Mouse (Mus musculus) c-Kit-negative CD71-positive TER-119-positive erythroid progenitor cells, embryonic 14.5 days (primary cell): Measurements from ENCODE around the gene Snrnp200.
A peak's percentile ranks its signal among the peaks of the same experiment; 100 is the strongest.
"Not testable (repeated sequence)": the region's sequence is repeated elsewhere in the genome, so short reads cannot be mapped to it uniquely, and the experiment has no call there.

Experiments used
- DNase-seq: peaks from one replicate; pipeline ENCODE4 v3.0.0-alpha.2; 2013; ENCODE audit warnings: low read depth, low spot score

The Snrnp200 gene

DNA sequence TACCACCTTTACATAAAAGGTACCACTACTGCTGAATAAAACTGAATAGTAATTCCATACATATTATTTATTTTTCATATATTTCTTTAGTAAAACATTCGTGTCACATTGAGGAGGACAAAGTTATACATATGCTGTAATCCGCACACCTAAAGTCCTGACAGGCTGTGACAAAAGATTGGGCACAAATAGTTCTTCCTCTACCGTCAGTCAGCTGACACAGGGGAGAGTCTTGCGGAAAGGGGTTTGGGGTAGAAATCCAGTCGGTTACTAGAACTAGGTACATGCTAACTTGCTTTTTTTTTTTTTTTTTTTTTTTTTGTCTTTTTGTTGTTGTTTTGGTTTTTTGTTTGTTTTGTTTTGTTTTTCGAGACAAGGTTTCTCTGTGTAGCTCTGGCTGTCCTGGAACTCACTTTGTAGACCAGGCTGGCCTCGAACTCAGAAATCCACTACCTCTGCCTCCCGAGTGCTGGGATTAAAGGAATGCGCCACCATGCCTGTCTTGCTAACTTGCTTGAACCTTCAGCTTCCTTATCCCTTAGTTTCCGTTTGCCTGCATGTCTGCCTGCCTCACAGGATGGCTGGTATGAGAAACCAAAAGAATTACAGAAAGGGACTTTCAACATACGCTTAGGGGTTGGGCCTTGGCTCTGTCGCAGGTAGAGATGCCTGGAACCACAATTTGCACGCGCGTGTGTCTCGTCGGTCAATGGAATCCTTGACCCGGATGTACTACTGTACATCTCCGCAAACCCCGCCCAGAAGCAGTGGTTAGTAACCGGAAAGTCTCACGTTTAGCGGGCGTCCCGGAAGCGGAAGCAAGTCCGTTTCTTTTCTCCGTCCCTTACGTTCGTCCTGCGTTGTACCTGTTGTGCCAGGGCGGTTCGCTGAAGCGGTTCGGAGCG, at the start of gene Snrnp200, which contains the start of gene 1810024B03Rik:
TSS of gene Snrnp200 (plus strand) at position 840 of the 905 bp plus-strand sequence.
TSS of gene 1810024B03Rik (minus strand) at position 734 of the 905 bp plus-strand sequence.
- peak; percentile 91 for DNase-seq

DNA sequence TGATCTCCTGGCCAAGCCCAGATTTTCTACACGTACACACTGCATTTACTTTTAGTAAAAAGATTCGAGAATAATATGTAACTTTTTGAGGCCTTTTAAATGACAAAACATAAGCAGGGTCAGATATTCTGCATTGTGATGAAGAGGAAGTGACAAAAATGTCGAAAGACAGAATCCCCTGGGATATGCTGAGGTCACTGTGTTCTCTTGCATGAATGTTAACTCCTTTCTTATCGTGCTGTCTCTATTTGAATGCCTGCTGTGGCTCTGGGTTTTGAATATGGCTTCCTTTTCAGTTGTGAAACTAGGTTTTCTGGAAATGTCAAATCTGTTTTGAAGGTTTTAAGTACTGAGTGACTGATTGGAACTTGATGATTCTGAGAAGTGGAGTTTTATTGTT, 42.5 kb upstream of the Snrnp200 start:
- DNase-seq, result no peak

DNA sequence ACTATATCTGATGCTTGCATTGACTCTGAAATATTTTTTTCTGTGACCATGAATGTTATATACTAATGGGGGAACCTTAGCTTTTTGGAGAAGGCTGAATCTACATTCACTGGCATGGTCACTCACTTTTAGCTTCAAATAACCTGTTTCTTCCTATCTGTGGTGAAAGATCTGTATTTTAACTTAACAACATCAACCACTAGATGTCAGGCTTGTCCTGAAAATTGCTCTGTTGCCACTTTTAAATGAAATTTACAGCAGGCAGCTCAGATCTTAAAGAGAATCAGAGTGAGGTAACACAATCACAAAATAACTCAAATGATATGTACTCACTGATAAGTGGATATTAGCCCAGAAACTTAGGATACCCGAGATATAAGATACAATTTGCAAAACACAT, 41.9 kb upstream of the Snrnp200 start:
- DNase-seq, result not testable (repeated sequence)

DNA sequence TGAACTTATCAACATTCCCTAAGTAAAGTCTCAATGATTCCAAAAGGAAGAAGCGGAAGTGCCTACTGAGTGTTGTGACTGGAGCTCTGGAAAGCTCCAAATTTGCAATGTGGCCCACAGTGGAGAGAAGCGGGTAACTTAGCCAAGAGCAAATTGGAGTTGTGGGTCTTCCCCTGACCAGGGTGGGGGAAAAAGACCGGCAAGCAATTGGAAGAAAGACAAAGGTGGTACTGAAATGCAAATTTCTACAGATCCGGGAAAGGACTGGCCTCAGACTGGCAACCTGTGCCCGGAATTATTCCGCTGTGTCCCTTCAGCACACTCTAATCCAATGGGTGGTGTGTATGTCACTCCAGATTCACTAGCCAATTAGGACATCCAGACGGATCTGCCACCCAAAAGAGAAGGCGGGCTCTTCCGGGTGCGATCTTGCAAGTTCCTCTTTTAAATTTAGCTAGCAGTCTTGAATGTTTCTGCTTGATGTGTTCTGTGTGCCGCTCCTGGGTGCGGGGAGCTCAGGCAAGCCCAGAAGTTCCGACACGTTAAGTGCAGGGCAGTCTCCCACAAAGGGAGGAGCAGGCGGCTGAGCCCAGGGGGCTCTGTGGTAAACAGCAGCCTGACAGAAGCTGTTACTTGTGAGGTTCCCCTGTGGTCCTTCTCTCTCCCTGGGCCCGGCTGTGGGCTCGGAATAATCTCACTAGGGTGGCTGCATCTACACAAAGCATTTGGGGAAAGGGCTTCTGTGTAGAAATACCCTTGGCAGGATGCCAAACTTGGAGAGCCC, 25.4 kb upstream of the Snrnp200 start:
- peak; percentile 64 for DNase-seq

DNA sequence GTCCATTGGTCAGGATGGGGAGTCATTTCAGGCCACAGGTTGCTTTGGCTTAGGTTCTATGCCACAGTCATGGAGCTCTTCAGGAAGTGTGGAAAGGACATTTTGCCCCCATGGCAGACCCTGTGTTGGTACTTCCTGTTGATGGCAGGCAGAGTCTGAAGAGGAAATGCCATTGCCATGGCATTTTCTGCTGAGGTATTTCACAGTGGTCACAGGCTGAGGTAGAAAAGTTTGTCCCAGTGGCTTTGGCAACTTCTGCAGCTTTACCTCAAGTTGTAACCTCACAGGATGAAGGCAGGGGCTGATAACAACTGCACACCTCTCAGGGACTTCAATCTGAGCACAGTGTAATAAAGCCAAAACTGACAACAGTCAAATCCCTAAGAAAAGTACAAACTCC, 18.6 kb upstream of the Snrnp200 start:
- DNase-seq, result no peak

DNA sequence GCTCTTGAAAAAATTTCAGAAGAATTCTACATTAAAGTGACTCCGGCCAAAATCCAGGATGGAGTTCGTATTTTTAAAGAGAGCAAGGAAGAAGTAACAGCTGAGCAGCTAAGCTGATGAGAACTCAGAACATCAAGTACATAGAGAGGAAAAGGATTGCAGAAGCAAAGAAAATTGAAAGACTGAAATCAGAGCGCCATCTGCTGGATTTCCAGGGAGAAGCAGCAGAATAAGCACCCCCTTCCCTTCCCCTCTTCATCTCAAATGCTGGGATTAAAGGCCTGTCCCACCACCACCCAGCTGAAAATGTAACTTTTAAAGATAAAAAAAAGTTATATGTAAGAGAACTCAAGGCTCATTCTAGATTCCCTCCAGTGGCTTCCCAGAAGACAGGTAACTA, 3.3 kb upstream of the Snrnp200 start:
- peak; percentile 55 for DNase-seq

DNA sequence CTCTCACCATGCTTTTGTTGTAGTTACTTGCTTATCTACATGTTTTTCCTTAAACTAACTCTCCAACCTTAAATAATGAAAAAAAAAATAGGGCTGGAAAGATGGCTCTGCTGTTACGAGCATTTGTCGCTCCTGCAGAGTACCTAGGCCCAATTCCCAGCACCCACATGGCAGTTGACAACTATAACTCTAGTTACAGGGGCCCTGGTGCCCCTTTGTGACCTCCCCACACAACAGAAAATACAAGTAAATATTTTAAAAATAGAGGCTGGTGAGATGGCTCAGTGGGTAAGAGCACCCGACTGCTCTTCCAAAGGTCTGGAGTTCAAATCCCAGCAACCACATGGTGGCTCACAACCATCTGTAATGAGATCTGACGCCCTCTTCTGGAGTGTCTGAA, 2.2 kb upstream of the Snrnp200 start:
- DNase-seq, result not testable (repeated sequence)

DNA sequence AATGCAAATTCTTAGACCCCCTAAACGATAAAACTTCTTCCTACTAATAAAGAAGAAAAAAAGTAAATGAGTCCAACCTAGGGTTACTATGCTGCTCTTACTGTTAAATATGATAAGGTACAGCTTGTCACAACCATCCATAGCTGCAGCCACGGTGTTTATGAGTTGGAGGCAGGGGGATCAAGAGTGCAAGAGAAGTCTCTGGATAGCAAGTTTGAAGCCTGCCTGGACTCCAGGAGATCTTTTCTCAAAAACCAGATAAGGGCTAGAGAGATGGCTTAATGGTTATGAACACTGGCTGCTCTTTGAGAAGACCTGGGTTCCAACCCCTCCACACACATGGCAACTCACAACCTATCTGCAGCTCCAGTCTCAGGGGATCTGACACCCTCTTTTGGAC, 1.3 kb upstream of the Snrnp200 start:
- DNase-seq, result no peak

DNA sequence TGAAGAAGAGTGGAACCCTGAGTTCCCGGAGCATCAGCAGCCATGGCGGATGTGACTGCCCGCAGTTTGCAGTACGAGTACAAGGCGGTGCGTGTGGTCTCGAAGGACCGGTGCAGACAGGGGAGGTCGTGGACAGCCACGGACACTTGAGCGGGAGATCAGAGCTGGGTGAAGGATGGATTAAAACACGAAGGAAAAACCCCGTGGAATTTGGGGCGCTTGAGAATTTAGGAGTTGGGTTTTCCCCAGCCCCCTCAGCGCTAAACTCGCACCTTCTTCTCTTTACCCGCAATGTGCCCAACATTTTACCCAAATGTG, 225 bp downstream of the Snrnp200 start:
- DNase-seq, result no peak

DNA sequence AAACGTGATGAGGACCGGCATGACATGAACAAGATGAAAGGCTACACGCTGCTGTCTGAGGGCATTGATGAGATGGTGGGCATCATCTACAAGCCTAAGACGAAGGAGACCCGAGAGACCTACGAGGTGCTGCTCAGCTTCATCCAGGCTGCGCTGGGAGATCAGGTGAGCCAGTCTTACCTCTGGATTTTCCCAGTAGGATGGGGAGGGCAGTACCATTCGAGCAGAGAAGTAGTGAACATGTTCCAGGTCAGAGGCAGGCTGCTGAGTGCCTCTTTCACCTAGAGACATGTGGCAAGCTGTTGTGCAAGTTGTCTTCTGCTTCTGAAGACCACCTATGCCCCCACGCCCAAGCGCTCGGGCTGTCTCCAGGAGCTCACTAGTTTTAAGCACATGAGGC, 2.5 kb downstream of the Snrnp200 start:
- DNase-seq, result no peak

DNA sequence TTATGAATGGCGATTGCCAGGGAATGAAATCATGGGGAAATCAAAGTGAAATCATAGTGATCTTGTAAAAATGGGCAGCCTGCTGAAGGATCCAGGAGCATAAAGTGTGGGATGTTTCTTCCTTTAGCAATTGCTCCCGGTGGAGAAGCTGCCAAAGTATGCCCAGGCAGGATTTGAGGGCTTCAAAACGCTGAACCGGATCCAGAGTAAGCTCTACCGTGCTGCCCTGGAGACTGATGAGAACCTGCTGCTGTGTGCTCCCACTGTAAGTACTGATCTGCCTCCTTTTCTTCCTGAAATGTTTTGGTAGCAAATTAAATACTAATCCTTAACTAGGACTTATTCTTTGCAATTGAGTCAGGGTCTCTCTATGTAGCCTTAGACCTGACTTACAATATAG, 9.6 kb downstream of the Snrnp200 start:
- DNase-seq, result no peak

DNA sequence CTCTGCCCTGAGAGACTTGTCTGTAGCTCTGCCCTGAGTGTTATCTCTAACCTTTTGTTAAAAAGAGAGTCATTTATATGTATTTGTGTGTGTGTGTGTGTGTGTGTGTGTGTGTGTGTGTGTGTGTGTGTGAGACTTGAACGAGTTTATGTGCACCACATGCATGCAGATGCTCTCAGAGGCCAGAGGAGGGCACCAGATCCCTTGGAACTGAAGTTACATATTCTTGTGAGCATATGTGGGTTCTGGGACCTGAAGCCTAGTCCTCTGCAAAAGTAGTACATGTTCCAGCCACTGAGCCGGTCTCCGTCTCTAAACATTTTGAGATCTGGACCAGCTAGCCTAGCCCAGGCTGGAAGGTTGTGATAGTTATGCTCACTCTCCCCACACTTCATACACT, 17.1 kb downstream of the Snrnp200 start:
- DNase-seq, result no peak

DNA sequence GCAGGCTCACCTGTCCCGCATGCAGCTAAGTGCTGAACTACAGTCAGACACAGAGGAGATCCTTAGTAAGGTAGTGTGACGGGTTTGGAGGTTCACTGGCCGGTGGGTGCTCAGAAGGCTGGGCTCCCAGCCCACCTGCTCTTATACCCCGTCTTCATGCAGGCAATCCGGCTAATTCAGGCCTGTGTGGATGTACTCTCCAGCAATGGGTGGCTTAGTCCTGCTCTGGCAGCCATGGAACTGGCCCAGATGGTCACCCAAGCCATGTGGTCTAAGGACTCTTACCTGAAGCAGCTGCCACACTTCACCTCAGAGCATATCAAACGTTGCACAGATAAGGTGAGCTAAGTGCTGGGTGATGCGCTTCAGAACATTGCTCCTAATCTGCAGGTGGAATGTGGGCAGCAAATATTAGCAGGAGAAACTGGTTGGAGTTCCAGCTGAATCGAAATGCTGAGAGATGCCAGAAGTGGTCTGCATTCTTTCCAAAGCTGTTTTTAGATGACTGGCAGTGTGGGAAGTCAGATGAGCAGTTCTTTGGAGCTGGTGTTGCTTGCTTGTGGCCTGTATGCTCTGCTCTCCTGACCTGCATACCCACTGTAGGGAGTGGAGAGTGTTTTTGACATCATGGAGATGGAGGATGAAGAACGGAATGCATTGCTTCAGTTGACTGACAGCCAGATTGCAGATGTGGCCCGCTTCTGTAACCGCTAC, 29.9 kb downstream of the Snrnp200 start:
- DNase-seq, result no peak

DNA sequence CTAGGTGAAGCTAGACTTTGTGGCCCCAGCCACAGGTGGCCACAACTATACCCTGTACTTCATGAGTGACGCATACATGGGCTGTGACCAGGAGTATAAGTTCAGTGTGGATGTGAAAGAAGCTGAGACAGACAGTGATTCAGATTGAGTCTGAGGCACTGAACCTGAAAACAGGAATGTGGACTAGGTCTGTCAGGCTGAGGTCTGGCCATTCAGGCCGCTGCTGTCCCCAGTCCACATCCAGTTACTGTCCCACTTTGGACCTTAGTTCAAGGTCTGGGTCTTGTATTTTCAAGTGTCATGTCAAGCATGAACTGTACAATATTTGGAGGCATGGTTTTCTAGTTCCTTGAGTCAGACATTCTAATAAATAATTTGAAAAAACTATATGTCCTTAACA, 31.9 kb downstream of the Snrnp200 start:
- DNase-seq, result no peak

DNA sequence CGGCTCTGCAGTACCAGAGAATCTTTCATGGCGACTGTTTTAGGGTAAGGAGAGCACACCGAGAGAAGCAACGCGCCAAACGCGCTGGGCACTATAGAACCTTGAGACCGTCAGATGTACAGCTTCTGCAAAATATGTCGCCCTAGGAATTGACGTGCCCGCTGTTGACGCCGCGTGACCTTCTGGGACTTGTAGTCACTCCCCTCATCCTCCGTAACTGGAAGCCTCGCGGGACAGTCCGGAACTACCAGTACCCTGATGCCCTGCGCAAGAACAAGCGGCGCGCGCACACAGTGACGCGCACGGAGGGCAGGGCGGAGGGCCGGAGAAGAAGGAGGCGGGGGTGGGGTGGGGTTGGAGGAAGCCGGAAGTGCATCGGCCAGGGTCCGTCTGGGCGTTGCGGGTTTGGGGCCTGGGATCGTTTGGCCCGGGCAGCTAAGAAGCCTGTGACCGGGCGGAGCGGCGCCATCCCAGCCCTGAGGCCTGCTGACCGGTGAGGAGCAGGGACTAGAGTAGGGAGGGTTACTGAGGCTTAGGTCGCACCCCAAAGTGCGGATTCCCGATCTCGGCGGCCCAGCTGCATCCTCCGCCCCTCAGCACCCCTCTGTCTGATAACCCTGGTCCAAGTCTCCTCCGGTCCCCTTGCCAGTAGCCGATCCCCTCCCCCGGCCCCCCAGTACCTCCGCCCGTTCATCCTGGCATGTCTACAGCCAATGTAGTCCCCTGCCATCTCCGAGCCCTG, 39.6 kb downstream of the Snrnp200 start, which contains the start of the genes Ciao1 and Tmem127:
TSS of gene Ciao1 (minus strand) at position 225 of the 742 bp plus-strand sequence.
TSS of gene Tmem127 (plus strand) at position 317 of the 742 bp plus-strand sequence.
- DNase-seq, result peak; percentile 96

DNA sequence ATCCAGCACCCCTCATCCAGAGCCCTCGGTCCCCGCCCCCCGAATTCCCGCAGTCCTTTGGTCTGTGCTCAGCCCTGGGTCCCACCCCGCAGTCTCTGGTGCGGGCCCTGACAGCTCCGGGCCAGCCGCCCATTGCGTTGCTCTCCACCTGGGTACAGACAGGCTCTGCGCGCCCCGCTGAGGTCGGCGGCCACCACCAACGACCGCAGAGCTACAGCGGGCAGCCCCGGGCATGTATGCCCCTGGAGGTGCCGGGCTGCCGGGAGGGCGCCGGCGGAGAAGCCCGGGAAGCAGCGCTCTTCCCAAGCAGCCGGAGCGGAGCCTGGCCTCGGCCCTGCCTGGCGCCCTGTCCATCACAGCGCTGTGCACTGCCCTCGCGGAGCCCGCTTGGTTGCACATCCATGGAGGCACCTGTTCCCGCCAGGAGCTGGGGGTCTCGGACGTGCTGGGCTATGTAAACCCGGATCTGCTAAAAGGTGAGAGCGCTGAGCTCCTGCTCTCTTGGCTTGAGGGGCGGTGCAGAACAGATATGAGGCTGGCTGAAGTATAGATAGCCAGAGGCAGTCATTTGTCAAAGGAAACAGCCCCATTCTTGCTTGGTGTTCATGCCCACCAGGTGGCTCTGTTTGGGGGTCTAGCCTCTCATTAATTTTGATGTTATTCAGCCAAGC, 40.3 kb downstream of the Snrnp200 start:
- DNase-seq, result peak; percentile 33

DNA sequence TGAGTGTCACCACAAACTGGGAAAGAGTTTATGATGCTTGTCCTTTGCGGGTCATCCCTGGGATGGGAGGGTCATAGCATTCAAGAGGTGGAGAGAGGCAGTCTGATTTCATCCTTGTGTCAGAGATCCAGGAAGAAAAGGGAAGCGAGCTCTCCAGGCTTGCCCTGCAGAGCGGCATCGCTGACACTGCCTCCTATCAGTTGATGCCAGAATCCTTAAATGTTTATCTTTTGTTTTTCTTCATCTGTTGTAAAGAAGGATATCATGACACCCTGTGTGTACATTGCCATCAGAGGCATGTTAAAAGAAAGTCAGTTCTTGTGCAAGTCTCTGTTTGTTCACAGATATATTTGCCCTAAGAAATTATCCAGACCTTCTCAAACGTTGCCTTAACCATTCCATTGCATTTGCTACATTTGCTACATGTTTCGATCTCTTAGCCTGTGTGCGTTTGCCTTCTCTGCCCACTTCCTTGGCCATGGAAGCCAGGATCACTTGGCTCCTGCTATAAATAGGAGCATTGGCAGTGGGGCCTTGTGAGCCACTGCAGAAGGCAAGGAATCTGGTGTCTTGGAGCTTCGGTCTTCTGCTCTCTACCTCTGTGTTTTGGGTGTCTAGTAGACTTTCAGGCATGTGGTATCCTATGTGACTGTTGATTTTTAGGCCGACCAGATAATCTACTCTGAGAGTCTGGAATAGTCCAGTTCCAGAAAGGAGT, 42.3 kb downstream of the Snrnp200 start:
- DNase-seq, result no peak

DNA sequence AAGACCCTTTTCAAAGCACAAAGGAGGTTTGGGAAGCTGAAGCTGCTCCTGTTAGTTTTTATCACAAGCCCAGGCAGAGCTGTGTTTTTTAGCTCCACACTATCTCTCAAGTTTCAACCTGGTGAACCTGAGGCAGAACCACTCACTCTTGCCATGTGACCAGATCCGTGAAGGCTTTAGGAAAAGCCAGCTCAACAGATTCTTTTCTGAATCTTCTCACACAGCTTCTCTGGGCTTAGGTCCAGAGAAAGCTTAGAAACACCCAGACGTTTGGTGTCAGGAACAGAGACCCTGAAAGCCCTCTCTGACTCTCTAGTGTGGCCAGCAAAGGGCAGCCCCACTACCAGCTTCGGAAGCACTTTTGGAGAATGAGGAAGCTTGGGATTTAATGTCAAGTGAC, 43.3 kb downstream of the Snrnp200 start:
- DNase-seq, result no peak

DNA sequence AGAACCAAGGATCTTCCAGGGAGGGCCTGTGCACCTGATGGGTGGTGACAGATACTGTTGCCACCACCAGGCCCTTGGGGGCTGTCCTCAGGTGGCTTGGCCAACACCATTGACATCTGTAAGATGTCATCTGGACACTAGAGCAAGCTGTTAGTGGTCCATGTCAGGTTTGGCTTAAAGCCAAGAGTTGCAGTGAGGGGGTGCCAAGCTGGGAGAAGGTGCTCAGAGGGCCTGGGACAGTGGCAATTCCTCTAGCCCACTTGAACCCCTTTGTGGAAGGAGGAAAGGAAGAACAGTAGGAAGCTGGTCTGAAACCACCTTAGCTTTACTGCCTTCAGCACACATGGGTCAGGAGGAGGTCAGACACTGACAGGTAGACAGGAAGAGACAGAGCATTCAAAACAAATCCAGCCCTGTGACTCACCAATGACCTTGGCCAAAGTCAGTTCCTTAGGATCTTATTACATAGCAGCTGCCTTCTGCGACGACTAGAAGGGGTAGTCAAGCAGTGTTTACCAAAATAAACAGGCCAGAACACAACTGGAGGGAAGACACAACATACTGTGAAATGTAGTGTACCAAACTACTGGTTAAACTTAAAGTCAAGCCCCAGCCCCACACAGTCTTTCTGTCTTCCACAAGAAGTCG, 43.8 kb downstream of the Snrnp200 start:
- no peak for DNase-seq

DNA sequence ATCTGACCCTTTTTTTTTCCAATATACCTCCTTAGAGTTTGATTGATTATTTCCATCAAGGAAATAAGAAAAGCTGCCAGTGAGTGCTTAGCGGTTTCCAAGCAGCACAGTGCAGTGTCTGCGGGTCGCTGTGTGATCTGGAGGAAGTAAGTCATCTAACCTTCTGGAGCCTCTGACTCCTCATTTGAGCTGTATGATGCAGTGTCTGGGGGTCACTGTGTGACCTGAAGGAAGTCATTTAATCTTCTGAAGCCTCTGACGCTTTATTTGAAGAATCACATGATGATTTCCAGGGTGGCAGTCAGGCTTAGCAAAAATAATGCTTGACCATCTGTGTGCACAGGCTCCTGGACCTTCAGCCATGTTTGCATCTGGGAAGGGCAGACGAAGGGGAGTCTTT, 44.6 kb downstream of the Snrnp200 start:
- no peak for DNase-seq
